Mouse (Mus musculus) midbrain, embryonic 14.5 days (tissue): ENCODE results near the gene Cd300c. TPM values are rescaled to one million over a fixed set of nuclear protein-coding genes. Genes with fewer than 3 reads are reported as not detected.
"Not testable (repeated sequence)": the region's sequence is repeated elsewhere in the genome, so short reads cannot be mapped to it uniquely, and the experiment has no call there.

Experiments used
- ATAC-seq: fragments of 200-750 bp; cut with Nextera tagmentation; 2 replicates; pipeline ENCODE4 v1.8.0; 2017; ENCODE audit warnings: moderate number of reproducible peaks, moderate library complexity; ENCODE audit not compliant: low FRiP score, low TSS enrichment
- DNase-seq: peaks from one replicate; pipeline ENCODE4 v3.0.0-alpha.2; 2015
- H3K27ac ChIP-seq: fragments of 300-500 bp; sonication (generic); replicated peaks from 2 replicates; pipeline ENCODE4 v1.5.1; 2014; ENCODE audit warnings: mild to moderate bottlenecking, low read depth, low read length, moderate library complexity
- H3K27me3 ChIP-seq: fragments of 300-500 bp; sonication (generic); 2 replicates; pipeline ENCODE4 v1.6.1; 2014; ENCODE audit warnings: low read length, control low read depth, mixed read lengths; ENCODE audit not compliant: control insufficient read depth, insufficient read depth
- H3K36me3 ChIP-seq: fragments of 300-500 bp; sonication (generic); 2 replicates; pipeline ENCODE4 v1.6.1; 2014; ENCODE audit warnings: low read length, control low read depth; ENCODE audit not compliant: control insufficient read depth, insufficient read depth
- H3K4me1 ChIP-seq: fragments of 300-500 bp; sonication (generic); 2 replicates; pipeline ENCODE4 v1.6.1; 2014; ENCODE audit warnings: mild to moderate bottlenecking, antibody characterized with exemption, low read length, control low read depth; ENCODE audit not compliant: control insufficient read depth, insufficient read depth
- H3K4me2 ChIP-seq: fragments of 300-500 bp; sonication (generic); 2 replicates; pipeline ENCODE4 v1.6.1; 2014; ENCODE audit warnings: mild to moderate bottlenecking, low read length, moderate library complexity
- H3K4me3 ChIP-seq: fragments of 300-500 bp; sonication (generic); replicated peaks from 2 replicates; pipeline ENCODE4 v1.5.1; 2014; ENCODE audit warnings: low read depth, low read length
- H3K9ac ChIP-seq: fragments of 300-500 bp; sonication (generic); replicated peaks from 2 replicates; pipeline ENCODE4 v1.6.1; 2014; ENCODE audit warnings: mild to moderate bottlenecking, low read length, moderate library complexity
- H3K9me3 ChIP-seq: fragments of 300-500 bp; sonication (generic); 2 replicates; pipeline ENCODE4 v1.6.1; 2016; ENCODE audit warnings: low read length, control low read depth, mixed read lengths; ENCODE audit not compliant: control insufficient read depth
- WGBS: fragments of 180-500 bp; shearing (Covaris S2); extraction: QIAGEN DNeasy Blood & Tissue Kit; methylation state at CpG from one replicate; pipeline ENCODE4 v1.1.7; 2014; 5-methylcytosine and 5-hydroxymethylcytosine counted together
- polyA plus RNA-seq: library from polyadenylated mRNA; unstranded; fragments of >200 nt; fragmentation: Nextera tagmentation; extraction: Ambion mirVana; gene quantifications from 2 replicates; pipeline ENCODE4 v1.2.1, GENCODE M21; 2014

Gene Cd300c
- not detected in 2 replicates for polyA plus RNA-seq

DNA sequence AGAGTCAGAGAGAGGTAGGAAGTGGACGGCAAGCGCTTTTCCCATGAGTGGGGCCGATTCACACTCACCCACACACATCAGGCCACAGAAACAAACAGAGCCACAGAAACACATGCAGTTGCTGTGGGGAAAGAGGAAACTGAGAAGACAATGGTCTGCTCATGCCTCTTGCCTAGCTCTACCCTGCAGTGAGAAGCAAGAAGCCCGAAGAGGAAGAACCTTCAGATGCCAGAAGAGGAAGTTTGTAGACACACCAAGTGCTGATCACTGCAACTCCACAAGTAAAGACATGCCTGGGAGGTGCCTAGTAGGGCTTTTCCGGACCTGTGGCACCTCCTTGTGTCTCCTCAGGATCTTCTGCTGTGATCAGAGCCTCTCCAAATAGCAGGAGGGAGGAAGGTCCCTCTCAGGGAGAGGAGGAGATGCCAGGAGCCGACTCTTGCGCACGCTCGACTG, at the start of gene Cd300c:
TSS of gene Cd300c (minus strand) at position 406 of the 456 bp plus-strand sequence.
- ATAC-seq (no peak), DNase-seq (no peak)
- Histone ChIP-seq H3K36me3 (no peaks in the 10 kb centered on the region), H3K27me3 (no peaks in the 10 kb centered on the region), H3K27ac (no peak within 1 kb of the TSS), H3K4me1 (no peaks in the 10 kb centered on the region), H3K4me2 (no peak within 1 kb of the TSS), H3K4me3 (no peak within 1 kb of the TSS), H3K9me3 (no peaks in the 10 kb centered on the region), H3K9ac (no peak within 1 kb of the TSS)
- 81% methylated on average over 9 of the region's 9 CpGs for WGBS

DNA sequence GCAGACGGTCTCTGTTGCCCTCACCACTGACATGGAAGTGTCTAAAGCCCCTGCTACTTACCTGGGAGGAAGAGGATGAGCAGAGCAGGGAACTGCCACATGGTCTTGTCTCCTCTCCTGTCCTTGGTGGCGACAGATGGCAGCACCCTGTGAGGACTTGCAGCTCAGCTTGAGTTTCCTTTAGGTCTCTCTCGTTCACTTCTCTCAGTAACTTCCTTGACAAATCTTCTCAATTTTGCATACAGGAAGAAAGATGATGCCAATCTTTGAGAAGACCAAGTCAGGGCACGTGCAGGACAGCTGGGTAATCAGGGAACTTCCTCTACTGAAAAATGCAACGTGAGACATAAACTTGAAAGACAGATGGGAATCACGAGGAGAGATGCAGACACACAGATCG, 47.1 kb upstream of the Cd300c start, which contains the start of gene Cd300ld2:
TSS of gene Cd300ld2 (minus strand) at position 101 of the 400 bp plus-strand sequence.
- H3K9ac ChIP-seq, ATAC-seq, H3K36me3 ChIP-seq, H3K9me3 ChIP-seq, H3K27me3 ChIP-seq, DNase-seq, H3K4me3 ChIP-seq, H3K4me1 ChIP-seq, H3K4me2 ChIP-seq, H3K27ac ChIP-seq: not testable (repeated sequence)
- WGBS, result no CpG with 5 or more reads among the region's 7 CpGs

DNA sequence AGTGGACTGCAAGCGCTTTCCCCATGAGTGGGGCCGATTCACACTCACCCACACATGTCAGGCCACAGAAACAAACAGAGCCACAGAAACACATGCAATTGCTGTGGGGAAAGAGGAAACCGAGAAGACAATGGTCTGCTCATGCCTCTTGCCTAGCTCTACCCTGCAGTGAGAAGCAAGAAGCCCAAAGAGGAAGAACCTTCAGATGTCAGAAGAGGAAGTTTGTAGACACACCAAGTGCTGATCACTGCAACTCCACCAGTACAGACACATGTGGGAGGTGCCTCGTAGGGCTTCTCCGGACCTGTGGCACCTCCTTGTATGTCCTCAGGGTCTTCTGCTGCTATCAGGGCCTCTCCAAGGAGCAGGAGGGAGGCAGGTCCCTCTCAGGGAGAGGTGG, 35.1 kb upstream of the Cd300c start:
- H3K9ac ChIP-seq, result no peak overlapping the region
- no peak overlapping the region for H3K4me2 ChIP-seq
- H3K36me3 ChIP-seq, result no peaks in the 10 kb centered on the region
- H3K9me3 ChIP-seq, result no peaks in the 10 kb centered on the region
- H3K4me3 ChIP-seq, result no peak overlapping the region
- H3K4me1 ChIP-seq, result no peaks in the 10 kb centered on the region
- 87% methylated on average over 5 of the region's 5 CpGs for WGBS
- no peaks in the 10 kb centered on the region for H3K27me3 ChIP-seq
- no peak overlapping the region for H3K27ac ChIP-seq
- no peak for ATAC-seq
- DNase-seq, result no peak

DNA sequence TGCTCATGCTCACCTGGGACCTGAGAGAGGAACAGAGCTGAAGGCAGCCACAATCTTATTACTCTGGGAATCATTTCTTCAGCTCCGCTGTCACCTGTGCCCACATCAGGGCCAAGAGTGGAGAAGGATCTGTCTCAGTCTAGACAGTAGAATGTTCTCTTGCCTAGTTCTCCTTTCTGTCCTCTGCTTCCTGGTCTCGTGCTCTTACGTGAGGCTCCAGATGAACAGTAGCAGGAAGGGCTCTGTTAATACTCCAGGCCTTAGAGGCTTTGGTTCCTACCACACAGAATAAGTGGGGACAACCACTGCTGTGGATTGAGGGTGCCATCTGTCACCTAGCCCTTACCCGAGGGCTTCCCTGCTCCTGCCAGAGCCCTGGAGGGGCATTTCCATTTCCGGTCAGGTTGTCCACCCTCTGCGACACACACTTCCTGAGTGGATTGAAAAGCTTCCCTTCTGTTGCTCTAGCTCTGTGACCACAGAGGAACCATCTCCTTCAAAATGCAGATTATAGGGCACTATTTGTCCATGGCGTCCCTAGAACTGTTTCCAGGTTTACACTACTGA, 32.6 kb upstream of the Cd300c start, which contains the start of gene Cd300c2:
TSS of gene Cd300c2 (minus strand) at position 407 of the 567 bp plus-strand sequence.
- ATAC-seq, result no peak
- no peaks in the 10 kb centered on the region for H3K36me3 ChIP-seq
- no peaks in the 10 kb centered on the region for H3K27me3 ChIP-seq
- no peak within 1 kb of the TSS for H3K4me2 ChIP-seq
- H3K4me1 ChIP-seq, result no peaks in the 10 kb centered on the region
- H3K4me3 ChIP-seq, result no peak within 1 kb of the TSS
- 90% methylated on average over 7 of the region's 7 CpGs for WGBS
- DNase-seq, result no peak
- no peaks in the 10 kb centered on the region for H3K9me3 ChIP-seq
- no peak within 1 kb of the TSS for H3K27ac ChIP-seq
- no peak within 1 kb of the TSS for H3K9ac ChIP-seq

DNA sequence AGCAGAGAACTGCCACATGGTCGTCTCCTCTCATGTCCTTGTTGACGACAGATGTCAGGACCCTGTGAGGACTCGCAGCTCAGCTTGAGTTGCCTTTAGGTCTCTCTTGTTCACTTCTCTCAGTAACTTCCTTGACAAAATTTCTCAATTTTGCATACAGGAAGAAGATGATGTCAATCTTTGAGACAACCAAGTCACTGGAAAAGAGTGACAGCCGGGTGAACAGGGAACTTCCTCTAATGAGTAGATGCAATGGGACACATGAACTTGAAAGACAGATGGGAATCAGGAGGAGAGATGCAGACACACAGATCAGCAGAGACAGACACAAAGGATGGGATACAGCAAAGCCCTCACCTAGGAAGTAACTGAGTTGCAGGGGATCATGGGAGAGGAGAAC, 20.8 kb upstream of the Cd300c start, which contains the start of gene Cd300ld:
TSS of gene Cd300ld (minus strand) at position 130 of the 400 bp plus-strand sequence.
- no peak for ATAC-seq
- H3K27ac ChIP-seq, result no peak within 1 kb of the TSS

DNA sequence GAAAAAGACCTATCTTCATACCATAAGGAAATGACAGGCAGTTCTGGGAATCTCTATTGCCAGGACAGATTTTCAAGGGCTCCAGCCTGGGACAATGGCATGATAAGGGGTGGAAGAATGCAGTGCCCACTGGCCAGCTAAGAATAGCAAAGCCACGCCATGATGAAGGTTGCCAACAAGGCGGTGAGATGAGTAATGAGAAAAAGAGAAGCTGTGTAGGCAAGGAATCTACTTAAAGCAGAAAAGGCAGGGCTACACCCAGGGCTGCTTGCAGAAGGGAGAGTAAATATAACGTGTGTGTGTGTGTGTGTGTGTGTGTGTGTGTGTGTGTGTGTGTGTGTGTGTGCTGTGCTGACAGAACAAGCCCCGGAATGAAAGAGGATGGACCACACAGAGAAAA, 12.9 kb upstream of the Cd300c start:
- no peak overlapping the region for H3K4me2 ChIP-seq
- no peak overlapping the region for H3K27ac ChIP-seq
- H3K9ac ChIP-seq, result no peak overlapping the region
- ATAC-seq (no peak), DNase-seq (no peak)
- 88% methylated on average over 4 of the region's 4 CpGs for WGBS
- H3K4me3 ChIP-seq, result no peak overlapping the region
- peaks cover 9% of the 10 kb centered on the region; the same call in 1 of the 2 replicates for H3K9me3 ChIP-seq
- H3K4me1 ChIP-seq, result no peaks in the 10 kb centered on the region
- no peaks in the 10 kb centered on the region for H3K27me3 ChIP-seq
- no peaks in the 10 kb centered on the region for H3K36me3 ChIP-seq

More for the DNA sequence above, 20.8 kb upstream of the Cd300c start, which contains the start of gene Cd300ld:
- no peak within 1 kb of the TSS for H3K4me3 ChIP-seq
- no peaks in the 10 kb centered on the region for H3K27me3 ChIP-seq
- H3K4me1 ChIP-seq, result no peaks in the 10 kb centered on the region
- no peak within 1 kb of the TSS for H3K4me2 ChIP-seq
- H3K36me3 ChIP-seq, result no peaks in the 10 kb centered on the region
- DNase-seq, result no peak
- 86% methylated on average over 4 of the region's 4 CpGs for WGBS
- no peak within 1 kb of the TSS for H3K9ac ChIP-seq
- H3K9me3 ChIP-seq, result no peaks in the 10 kb centered on the region

DNA sequence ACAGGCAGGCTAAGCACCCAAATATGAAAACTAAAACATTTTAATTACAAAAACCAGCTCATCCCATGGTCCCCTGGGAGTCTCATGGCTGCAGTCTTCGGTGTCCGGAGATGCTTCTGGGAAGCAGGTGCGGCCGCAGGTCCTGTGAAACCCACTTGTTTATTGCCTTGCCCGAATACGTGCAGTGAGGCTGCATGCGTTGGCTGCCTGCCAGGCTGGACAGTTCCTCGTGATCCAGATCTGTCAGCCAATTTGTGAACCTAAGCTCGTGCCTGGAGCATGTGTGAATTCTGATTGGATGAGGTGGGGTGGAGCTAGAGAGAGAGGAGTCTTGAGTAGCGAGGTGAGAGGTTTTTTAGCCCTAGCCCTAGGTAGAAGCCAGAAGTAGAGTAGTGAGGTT, 3.8 kb upstream of the Cd300c start:
- WGBS, result 81% methylated on average over 10 of the region's 10 CpGs
- DNase-seq (no peak), ATAC-seq (no peak)

DNA sequence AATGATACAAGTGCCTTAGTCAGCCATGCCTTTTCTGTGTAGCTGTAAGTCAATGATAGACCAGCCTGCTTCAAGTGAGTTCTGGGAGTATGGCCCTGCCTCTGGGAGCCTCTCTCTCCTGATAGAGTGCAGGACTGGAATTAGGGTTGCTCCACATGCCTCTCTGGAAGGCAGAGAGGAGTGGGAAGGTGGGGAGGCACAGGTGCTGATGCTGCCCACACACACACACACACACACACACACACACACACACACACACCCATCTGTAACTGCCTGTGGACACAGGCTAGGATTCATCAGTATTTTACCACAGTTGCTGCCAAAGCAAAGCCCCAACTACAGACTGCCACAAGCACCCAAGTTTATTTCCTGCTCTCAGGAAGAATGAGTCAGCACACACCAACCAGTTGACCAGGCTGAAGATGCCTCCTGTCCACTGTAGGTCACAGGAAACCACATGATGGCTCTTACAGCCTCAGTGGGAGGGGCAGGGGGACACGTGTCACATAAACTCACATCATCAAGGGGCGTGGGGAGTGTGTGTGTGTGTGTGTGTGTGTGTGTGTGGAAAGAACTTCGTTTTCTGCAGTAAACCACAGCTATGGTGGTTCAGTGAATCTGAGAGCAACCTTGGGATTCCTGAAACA, 3.7 kb downstream of the Cd300c start:
- no peak overlapping the region for H3K9ac ChIP-seq
- no peak for ATAC-seq
- no peaks in the 10 kb centered on the region for H3K27me3 ChIP-seq
- H3K27ac ChIP-seq, result no peak overlapping the region
- no peak for DNase-seq
- H3K9me3 ChIP-seq, result no peaks in the 10 kb centered on the region
- no peak overlapping the region for H3K4me3 ChIP-seq
- no peak overlapping the region for H3K4me2 ChIP-seq
- no peaks in the 10 kb centered on the region for H3K4me1 ChIP-seq
- no peaks in the 10 kb centered on the region for H3K36me3 ChIP-seq
- 66% methylated on average over 3 of the region's 3 CpGs for WGBS

More for the DNA sequence above, 3.8 kb upstream of the Cd300c start:
- Histone ChIP-seq H3K36me3 (no peaks in the 10 kb centered on the region), H3K27ac (no peak overlapping the region), H3K9ac (no peak overlapping the region), H3K4me2 (no peak overlapping the region), H3K9me3 (no peaks in the 10 kb centered on the region), H3K4me3 (no peak overlapping the region), H3K4me1 (no peaks in the 10 kb centered on the region), H3K27me3 (no peaks in the 10 kb centered on the region)

DNA sequence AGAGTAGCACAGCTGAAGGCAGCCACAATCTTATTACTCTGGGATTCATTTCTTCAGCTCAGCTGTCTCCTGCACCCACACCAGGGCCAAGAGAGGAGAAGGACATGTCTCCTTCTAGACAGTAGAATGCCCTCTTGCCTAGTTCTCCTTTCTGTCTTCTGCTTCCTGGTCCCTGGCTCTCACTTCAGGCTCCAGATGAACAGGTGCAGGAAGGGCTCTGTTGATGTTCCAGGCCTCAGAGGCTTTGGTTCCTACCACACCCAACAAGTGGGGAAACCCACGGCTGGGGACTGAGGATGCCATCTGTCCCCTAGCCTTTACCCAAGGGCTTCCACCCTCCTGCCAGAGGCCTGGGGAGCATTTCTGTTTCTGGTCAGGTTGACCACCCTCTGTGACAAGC, 8.6 kb downstream of the Cd300c start:
- Histone ChIP-seq H3K9ac (no peak overlapping the region), H3K36me3 (no peaks in the 10 kb centered on the region), H3K4me3 (no peak overlapping the region), H3K4me1 (no peaks in the 10 kb centered on the region), H3K4me2 (no peak overlapping the region), H3K9me3 (no peaks in the 10 kb centered on the region), H3K27me3 (no peaks in the 10 kb centered on the region), H3K27ac (no peak overlapping the region)
- DNase-seq (no peak), ATAC-seq (no peak)
- WGBS, result 72% methylated on average over 1 of the region's 1 CpGs
